Mouse (Mus musculus) frontal cortex, adult (tissue): ENCODE data around the gene Lemd2.
A peak's percentile ranks its signal among the peaks of the same experiment; 100 is the strongest.

Experiments
- ATAC-seq: cut with Nextera tagmentation; 2 replicates; pipeline ENCODE4 v1.9.2; 2017; ENCODE audit warnings: mild to moderate bottlenecking, moderate library complexity, mixed read lengths; ENCODE audit not compliant: low TSS enrichment

Gene Lemd2

DNA sequence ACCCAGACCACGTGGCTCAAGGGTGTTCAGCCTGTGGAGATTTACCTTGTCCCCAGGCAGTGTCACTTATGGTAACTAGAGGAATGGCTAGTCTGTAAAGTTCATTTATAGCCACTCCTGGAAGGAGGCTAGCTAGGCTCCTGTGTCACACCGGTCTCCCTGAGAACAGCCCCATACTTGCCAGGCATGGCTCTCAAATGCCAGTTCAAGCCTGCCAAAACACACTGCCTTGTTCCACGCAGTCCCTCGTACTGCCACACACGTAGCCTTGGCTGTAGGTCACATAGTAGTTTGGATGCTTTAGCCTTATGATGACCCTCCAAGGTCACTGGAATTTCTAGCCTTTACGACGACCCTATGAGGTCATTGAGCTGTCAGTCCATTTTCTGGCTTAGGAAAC lies 45.1 kb downstream of the Lemd2 start:
- no peak for ATAC-seq

DNA sequence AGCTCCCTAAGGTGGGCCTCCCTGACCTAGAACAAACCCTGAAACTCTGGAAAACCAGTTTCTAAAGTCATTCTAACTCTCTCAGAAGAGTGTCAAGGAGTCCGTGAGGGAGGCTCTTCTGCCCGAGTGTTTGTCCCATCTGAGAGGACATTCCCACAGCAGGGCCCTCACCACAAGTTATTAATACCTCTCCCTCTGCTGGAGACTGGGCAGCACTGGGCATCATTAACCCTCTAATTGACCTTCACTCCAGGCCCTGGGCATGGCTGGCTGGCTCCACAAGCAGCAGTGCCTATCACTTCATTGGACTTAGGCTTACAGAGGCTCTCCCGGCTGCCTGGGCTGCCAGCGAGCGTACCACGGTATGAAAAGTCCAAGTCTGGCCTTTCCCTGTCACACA lies 45.8 kb downstream of the Lemd2 start:
- ATAC-seq, result no peak

DNA sequence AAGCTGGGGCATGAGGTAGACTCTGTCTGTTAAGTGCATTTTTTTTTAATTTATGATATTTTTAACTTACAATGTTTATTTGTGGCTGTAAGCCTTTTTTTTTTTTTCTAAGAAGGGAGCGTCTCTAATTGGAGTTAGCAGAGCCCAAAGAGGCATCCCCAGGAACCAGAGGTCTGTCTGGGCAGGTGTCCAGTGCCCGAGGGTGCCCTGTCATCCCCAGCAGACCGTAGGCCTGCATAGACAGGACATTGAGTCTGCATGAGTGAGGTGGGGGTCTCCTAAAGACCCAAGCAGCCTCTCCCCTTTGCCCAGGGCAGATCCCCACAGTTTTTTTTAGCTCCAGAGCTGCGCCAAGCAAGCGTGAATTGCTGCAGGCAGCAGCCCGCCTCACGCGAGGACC lies 48.5 kb downstream of the Lemd2 start:
- ATAC-seq, result no peak

DNA sequence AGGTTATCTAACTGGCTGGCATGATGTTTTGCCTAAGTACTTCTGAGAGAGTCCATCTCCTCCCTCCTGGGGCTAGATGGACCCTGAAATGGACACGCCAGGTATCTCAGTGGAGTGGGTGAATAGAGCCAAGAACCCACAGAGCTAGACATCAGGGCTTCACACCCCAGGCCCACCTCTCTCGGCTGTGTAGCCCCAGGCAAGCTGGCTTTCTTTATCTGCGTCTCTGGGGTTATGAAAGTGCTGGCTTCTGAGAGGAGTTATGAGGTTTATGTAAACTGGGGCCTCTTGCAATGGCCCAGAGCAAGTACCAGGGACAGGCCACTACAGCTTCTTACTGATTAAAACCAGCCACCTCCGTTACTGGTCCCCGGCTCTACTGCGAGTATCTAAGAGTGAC lies 49.4 kb downstream of the Lemd2 start:
- no peak for ATAC-seq

DNA sequence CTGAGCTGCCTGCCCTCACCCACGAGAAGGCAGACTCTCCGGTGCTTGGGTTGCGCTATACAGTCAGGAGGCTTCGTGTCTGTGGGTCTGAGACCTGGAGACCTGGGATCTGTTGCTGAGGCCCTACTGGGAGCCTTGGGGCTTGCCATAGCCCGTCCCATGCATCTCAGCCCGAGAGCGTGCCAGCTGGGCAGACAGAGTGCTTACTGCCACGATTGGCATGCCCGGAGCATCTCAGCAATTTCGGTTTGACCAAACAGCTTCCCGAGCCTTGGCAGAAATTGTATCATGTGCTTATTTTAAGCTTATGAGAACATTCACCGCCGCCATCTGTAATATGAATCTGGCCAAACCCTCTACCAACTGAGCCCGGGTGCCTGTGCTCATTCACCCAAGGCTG lies 50.0 kb downstream of the Lemd2 start:
- peak; percentile 60 for ATAC-seq

DNA sequence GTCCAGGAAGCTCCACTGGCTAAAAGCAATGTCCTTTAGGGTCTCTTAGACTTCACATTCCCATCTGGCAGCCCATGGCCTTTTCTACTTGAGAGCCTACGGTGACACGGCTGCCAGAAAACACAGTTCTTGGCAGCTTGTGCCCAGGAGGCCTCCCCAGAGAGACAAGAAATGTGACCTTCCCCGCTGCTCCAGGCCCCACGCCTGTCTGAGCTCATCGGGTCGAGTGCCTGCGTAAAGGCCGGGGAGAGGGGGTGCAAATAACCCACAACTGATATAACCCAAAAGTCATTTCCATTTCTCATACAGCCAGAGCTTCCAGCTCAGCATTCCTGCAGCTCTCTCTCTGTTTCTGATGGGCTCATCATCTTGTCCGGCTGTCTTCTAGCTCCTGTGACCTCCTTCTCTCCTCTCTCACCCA lies 50.5 kb downstream of the Lemd2 start:
- ATAC-seq, result no peak

DNA sequence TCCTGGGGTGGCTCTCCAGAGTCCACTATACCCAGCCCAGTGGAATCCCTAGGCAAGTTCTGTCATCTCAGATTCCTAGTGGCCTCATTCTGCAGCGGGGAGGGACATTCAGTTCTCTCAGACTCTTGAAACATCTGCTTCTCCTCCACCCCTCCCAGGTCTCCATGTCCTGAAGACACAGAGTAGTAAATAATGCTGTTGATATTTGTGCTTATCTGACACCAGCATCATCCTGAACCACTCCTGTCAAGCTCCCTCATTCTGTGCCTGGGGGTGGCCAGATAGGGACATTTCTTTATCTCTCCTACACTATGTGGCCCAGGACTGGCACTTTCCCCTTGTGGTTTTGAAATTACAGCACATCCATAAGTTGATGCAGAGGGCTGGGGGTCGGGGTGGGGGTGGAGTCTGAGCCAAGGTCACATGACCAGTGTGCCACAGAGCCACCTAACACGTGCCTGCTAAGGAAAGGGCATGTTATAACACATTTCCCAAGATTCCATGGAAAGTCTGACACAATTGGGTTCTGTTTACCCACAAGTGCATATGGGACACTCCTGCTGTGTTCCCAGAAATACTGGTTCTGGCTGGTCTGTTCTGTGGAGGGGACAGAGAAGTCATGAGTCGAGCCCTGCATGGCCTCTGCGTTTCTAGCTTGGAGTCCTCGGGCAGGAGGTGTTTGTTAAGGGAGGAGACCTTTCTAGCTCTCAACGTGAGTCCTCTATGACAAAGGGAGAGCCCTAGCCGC lies 51.1 kb downstream of the Lemd2 start:
- ATAC-seq, result no peak

DNA sequence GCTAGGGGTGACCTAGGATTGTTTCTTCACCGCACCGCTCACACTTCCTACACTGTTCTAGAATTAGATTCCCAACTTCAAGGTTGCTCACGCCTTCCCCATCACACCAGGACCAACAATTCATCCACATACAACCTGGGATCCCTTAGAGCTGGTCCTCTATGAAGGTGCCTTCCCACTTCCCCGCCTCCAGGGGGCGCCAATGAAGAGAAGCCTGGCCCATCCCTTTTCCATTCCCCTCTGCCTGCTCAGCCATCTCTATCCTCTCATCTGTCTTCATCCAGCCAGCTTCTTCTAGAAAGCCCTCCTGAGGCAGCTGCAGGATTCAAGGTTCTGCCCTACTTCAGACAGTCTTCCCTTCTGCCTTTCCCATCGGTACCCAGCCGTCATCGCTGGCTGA lies 52.9 kb downstream of the Lemd2 start:
- no peak for ATAC-seq

DNA sequence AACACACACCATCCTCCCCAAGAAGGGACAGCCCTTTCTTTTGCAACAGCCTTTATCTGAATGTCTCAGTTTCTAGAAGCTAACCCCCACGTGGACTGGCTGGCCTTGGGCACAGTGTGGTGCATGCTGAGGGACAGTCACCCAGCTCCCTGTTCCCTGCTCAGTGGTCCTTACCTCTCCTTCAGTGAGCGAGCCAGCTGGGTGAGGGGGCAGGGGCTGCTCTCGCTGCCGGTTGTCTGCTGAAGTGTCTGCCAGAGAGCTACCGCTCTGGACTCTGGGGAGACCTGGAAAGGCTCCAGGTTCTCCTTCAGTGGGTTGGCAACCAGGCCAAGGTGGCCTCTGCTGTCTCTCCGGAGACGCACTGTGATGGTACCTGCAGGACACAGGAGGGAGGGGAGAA lies 53.4 kb downstream of the Lemd2 start:
- ATAC-seq, result no peak

DNA sequence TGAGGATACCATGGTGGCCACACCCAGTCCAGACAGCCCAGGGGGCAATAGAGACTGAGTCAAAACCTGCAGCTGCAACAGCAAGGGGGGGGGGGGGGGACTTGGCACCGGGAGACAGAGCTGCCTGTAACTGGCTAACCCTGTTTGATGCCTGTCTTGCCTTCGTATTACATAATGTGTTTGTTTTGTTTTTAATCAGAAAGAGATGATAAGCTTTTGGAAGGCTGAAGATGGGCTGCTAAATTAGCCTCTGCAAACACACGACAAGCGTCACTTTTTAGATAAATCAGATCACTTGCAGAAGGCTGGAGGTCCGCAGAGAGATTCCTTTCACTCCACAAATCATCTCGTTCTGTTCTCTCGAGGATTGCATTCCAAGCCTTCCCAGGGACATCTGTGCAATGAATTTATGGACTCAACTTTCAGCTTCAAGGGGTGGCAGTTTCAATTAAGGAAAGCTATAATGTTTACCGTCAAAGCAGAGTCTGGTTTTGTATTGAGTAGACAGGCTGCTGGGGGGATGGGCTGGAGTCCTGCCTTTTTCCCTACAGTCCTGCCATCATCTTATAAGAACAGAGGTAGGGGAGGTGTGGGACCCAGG lies 57.8 kb downstream of the Lemd2 start:
- no peak for ATAC-seq

DNA sequence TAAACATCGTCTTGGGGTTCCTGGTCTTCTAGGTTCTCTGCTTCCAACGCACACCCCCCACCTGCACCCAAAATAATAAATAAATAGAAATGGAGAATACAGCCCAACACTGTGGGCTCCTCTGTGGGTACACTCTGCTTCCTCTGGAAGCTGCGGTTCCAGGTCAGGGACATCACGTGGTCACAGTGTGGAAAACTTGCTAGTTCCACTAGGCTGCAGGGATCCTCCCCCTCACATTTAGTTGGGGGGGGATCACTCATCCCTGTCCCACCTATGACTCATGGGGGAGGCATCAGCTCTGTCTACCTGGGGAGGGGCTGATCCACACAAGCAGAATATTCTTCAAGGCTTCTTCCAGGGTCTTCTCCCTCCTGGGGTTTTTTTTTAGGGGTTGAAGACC lies 60.1 kb downstream of the Lemd2 start:
- ATAC-seq, result no peak

DNA sequence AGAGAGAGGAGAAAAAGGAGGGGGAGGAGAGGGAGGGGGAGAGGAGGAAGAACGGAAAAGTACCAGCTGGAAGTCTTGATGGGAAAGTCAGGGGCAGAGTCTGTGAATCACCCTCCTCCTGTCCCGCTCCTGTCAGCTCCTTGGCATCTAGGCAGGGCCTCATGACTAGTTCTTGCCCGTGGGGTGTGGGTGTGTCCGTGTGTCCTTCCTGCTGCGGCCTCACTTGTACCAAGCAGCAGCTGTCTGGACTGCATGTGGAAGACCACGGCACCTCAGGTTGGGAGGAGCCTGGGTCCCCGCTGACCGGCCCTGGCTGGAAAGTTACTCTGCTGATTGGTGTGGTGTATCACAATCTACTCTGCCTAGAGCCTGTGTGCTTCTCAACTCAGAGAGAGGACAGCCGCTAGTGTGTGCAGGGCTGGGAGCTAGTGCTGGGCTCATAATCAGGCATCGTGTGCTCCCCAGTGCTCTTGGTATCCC lies 62.3 kb downstream of the Lemd2 start:
- ATAC-seq, result peak; percentile 66; the same call in 1 of the 2 replicates

DNA sequence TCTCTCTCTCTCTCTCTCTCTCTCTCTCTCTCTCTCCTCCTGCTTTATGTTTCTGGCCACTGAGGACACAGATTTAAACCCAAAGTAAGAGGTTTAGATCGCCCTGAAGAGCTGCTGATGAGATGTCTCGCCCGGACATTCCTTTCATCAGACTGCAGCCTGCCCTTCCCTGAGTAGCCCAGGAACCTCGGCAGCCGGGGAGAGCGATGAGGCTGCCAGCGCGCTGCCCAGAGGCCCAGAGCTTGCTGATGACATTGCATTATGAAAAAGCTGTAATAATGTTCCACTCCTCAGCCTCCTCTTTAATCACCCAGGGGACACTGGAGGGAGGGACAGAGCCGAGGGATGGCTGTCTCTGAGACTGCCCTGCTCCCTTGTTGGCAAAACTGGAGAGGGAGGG lies 64.0 kb downstream of the Lemd2 start:
- ATAC-seq, result no peak
